Mouse (Mus musculus) embryonic facial prominence, embryonic 12.5 days (tissue): ENCODE data around the gene Dnmt3b. TPM values are rescaled to one million over a fixed set of nuclear protein-coding genes. Genes with fewer than 3 reads are reported as not detected.
A peak's percentile ranks its signal among the peaks of the same experiment; 100 is the strongest.

Experiments
- ATAC-seq: fragments of 200-750 bp; cut with Nextera tagmentation; 2 replicates; pipeline ENCODE4 v1.8.0; 2017; ENCODE audit not compliant: insufficient number of reproducible peaks, insufficient read depth, low FRiP score, low TSS enrichment
- H3K27ac ChIP-seq: fragments of 300-500 bp; sonication (generic); 2 replicates; pipeline ENCODE4 v1.5.1; 2016; ENCODE audit warnings: mild to moderate bottlenecking
- H3K27me3 ChIP-seq: fragments of 300-500 bp; sonication (generic); 2 replicates; pipeline ENCODE4 v1.6.1; 2016; ENCODE audit warnings: mild to moderate bottlenecking, moderate library complexity
- H3K36me3 ChIP-seq: fragments of 300-500 bp; sonication (generic); 2 replicates; pipeline ENCODE4 v1.6.1; 2016; ENCODE audit warnings: mild to moderate bottlenecking
- H3K4me1 ChIP-seq: fragments of 300-500 bp; sonication (generic); 2 replicates; pipeline ENCODE4 v1.6.1; 2016
- H3K4me2 ChIP-seq: fragments of 300-500 bp; sonication (generic); replicated peaks from 2 replicates; pipeline ENCODE4 v1.6.1; 2016; ENCODE audit warnings: mild to moderate bottlenecking, moderate library complexity
- H3K4me3 ChIP-seq: fragments of 300-500 bp; sonication (generic); 2 replicates; pipeline ENCODE4 v1.5.1; 2016; ENCODE audit warnings: mild to moderate bottlenecking
- H3K9ac ChIP-seq: fragments of 300-500 bp; sonication (generic); 2 replicates; pipeline ENCODE4 v1.6.1; 2016; ENCODE audit warnings: mild to moderate bottlenecking, moderate library complexity
- H3K9me3 ChIP-seq: fragments of 300-500 bp; sonication (generic); 2 replicates; pipeline ENCODE4 v1.6.1; 2016; ENCODE audit warnings: mild to moderate bottlenecking, moderate library complexity
- WGBS: fragments of 180-500 bp; shearing (Covaris S2); methylation state at CpG from one replicate; pipeline ENCODE4 v1.1.7; 2016; 5-methylcytosine and 5-hydroxymethylcytosine counted together
- polyA plus RNA-seq: library from polyadenylated mRNA; unstranded; fragments of >200 nt; fragmentation: Nextera tagmentation; extraction: Ambion mirVana; gene quantifications from 2 replicates; pipeline ENCODE4 v1.2.1, GENCODE M21; 2016

Gene Dnmt3b
- polyA plus RNA-seq, result 15.0 and 15.1 TPM in 2 replicates

DNA sequence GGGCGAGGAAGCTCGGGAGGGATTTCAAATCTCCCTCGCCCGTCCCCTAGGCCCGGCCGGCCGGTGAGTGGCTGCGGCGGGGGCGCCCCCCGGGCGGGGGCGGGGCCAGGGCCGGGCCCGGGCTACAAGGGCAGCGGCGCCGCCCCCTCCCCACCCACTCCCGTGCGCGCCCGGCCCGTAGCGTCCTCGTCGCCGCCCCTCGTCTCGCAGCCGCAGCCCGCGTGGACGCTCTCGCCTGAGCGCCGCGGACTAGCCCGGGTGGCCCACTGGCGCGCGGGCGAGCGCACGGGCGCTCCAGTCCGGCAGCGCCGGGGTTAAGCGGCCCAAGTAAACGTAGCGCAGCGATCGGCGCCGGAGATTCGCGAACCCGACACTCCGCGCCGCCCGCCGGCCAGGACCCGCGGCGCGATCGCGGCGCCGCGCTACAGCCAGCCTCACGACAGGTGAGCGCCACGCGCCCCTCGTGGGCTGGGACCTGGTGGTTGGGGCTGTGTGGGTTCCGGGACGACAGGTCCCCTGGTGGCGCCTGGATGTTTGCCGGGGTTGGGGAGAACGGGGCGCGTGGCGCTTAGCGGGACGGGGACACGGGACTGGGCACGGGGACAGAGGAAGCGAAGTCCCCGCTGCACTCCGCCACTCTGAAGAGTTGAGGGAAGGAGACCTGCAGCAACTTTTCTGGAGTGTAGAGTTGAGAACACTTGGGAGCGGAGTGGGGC, at the start of gene Dnmt3b:
TSS of gene Dnmt3b (plus strand) at position 153 of the 716 bp plus-strand sequence.
- Histone ChIP-seq H3K4me2 (peak within 1 kb of the TSS; percentile 92), H3K27me3 (0 out of 2 replicates have a peak, but pooled peaks cover 2% of the 10 kb centered on the region), H3K9ac (peak within 1 kb of the TSS; percentile 75), H3K9me3 (no peaks in the 10 kb centered on the region), H3K27ac (peak within 1 kb of the TSS; percentile 55; the same call in 1 of the 2 replicates), H3K4me1 (peaks cover 9% of the 10 kb centered on the region), H3K36me3 (no peaks in the 10 kb centered on the region), H3K4me3 (peak within 1 kb of the TSS; percentile 87)
- under 1% methylated on average over 89 of the region's 93 CpGs for WGBS
- ATAC-seq, result peak; percentile 74

DNA sequence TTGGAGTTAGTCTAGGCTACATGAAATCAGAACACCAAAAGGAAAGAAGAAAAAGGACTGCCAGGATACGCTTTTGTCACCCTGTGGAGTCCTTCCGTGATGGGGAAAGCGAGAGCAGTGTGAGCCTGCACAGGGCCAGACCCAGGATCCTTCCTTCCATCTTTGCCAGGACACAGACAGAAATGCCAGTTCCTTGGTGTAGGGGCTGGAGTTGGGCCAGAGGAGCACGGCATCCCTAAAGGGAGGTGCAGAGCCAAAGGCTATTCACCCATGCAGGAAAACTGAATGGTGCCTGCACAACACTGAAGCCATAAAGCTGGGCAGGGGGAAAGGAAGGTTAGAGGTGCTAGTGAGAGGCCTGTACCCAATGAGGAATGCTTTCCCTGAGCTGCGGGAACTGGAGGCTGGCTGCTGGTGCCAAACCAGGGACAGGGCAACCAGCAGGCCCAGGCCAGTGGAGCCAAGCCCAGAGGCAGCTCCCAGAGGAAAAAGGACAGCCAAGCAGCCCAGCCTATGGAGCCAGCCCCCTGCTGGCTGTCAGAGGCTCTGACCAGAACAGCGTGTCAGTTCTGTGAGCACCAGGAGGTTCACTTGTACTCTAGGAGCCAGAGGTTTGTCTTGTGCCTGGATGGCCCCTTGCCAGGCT, 49.1 kb upstream of the Dnmt3b start:
- ATAC-seq, result no peak
- no peak overlapping the region for H3K4me2 ChIP-seq
- no peak overlapping the region for H3K27ac ChIP-seq
- H3K9me3 ChIP-seq, result no peaks in the 10 kb centered on the region
- no peaks in the 10 kb centered on the region for H3K36me3 ChIP-seq
- H3K4me3 ChIP-seq, result no peak overlapping the region
- peak overlapping the region; percentile 21 for H3K9ac ChIP-seq
- peaks cover 5% of the 10 kb centered on the region; the same call in 1 of the 2 replicates for H3K4me1 ChIP-seq
- H3K27me3 ChIP-seq, result no peaks in the 10 kb centered on the region
- WGBS, result 59% methylated on average over 6 of the region's 6 CpGs

DNA sequence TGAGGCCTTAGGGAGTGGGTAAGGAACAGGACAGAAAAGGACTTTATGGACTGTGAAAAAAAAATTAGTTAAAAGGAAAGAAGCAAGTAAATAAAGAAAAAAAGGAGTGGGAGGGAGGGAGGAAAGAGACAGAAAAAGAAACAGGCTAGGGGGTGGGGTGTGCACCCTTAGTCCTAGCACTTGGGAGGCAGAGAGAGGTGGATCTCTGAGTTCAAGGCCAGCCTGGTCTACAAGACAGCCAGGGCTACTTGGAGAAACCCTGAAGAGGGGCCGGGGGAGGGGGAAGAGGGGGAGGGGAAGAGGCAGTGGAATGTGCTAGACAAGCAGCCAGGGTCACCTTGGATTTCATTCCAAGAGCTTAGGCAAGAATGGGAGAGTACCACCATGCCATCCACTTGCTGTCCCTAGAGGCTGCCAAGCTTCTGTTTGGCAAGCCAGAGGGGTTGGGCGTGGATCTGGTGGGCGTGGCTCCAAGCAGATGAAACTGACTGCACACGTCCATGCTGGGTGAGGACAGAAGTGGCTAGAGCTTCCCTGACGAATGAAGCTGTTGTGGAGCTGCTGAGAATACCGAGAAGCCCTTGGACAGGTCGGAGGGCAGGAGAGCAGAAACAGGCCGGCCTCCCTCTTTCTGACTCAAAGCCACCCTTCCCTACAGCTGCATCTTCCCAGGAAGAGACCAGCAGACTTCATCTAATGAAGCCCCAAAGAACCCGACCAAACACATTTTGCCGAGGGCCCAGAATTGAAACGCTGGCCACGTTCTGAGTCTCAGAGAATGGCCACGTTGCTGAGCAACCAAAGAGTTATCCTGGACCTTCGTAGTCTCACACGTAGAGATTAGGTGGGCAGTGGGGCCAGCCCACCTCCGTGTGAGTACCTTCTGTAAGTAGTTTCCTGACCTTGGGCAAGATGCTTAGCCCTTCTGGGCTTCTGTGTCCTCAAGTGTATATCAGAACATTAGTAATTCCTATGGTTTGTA, 48.3 kb upstream of the Dnmt3b start:
- WGBS, result 63% methylated on average over 16 of the region's 16 CpGs
- Histone ChIP-seq H3K4me2 (no peak overlapping the region), H3K36me3 (no peaks in the 10 kb centered on the region), H3K27ac (no peak overlapping the region), H3K9ac (no peak overlapping the region), H3K9me3 (no peaks in the 10 kb centered on the region), H3K4me1 (peaks cover 5% of the 10 kb centered on the region; the same call in 1 of the 2 replicates), H3K4me3 (no peak overlapping the region), H3K27me3 (no peaks in the 10 kb centered on the region)
- no peak for ATAC-seq

DNA sequence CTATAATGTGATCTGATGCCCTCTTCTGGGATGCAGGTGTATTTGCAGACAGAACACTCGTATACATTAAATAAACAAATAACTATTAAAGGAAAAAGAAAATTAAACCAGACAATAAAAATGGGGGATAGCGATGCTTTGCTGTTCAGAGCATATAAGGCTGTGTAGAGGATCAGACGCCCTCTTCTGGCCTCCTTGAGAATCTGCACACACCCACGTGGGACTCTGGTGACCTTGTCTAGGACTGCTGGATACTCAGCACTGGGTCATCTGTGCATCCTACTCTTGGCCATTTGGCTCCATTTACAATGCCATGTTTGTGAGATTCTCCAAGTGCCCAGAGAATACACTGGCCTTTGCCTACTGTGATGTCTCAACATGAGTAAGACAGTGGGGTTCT, 45.5 kb upstream of the Dnmt3b start:
- no peak overlapping the region for H3K27ac ChIP-seq
- ATAC-seq, result no peak
- H3K4me1 ChIP-seq, result peaks cover 5% of the 10 kb centered on the region; the same call in 1 of the 2 replicates
- no peaks in the 10 kb centered on the region for H3K27me3 ChIP-seq
- H3K4me2 ChIP-seq, result no peak overlapping the region
- 35% methylated on average over 4 of the region's 4 CpGs for WGBS
- no peak overlapping the region for H3K9ac ChIP-seq
- H3K9me3 ChIP-seq, result no peaks in the 10 kb centered on the region
- no peak overlapping the region for H3K4me3 ChIP-seq
- no peaks in the 10 kb centered on the region for H3K36me3 ChIP-seq

DNA sequence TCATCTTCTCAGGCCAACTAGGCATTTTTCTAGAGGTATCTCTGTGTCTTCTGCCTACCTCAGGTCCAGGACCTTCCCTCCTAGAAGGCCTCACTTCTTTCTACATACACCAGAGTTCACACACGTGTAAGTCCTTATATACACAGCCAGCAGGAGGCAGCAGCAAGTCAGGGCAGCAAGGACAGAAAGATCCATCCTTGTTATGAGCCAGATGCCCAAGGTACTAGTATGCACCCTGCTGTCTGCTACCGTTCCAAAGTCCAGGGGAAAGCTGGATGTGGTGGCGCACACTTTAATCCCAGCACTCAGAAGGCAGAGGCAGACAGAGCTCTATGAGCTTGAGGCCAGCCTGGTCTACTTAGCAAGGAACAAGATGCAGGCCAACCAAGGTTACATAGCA, 42.8 kb upstream of the Dnmt3b start:
- Histone ChIP-seq H3K27ac (no peak overlapping the region), H3K9me3 (no peaks in the 10 kb centered on the region), H3K4me1 (peaks cover 12% of the 10 kb centered on the region), H3K4me2 (no peak overlapping the region), H3K9ac (no peak overlapping the region), H3K4me3 (no peak overlapping the region), H3K27me3 (no peaks in the 10 kb centered on the region), H3K36me3 (no peaks in the 10 kb centered on the region)
- ATAC-seq, result no peak
- 81% methylated on average over 3 of the region's 3 CpGs for WGBS

DNA sequence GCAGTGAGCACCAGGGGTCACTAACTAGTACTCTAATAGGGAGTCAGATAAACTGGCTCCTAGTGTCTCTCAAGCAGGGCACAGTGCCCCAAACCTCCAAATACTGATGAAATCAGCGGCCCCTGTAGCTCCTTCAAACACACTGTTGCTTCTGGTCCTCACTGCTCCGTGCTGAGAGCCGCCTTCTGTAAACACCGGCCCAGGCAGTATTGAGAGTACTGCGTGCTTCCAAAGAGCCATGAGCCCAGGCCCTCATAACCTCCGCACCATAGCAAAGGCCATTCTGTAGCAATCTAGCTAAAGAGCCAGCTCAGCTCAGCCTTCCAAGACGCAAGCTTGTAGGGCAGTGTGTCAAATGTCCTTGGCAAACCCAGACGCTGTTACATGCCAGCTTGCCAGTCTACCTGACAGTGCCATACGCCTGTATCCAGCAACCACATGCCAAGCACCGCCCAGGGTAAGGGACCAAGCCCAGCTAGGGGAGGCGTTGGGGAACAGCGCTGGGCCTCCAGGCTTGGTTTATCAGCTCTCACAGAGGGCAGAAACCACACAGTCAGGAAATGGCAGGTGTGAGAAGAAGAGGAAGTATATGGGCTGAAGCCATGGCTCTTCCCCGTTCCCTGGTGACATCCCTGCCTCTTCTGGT, 41.3 kb upstream of the Dnmt3b start:
- WGBS, result 82% methylated on average over 13 of the region's 13 CpGs
- H3K4me2 ChIP-seq, result no peak overlapping the region
- ATAC-seq, result no peak
- H3K9ac ChIP-seq, result no peak overlapping the region
- no peaks in the 10 kb centered on the region for H3K27me3 ChIP-seq
- no peak overlapping the region for H3K4me3 ChIP-seq
- no peaks in the 10 kb centered on the region for H3K9me3 ChIP-seq
- H3K36me3 ChIP-seq, result no peaks in the 10 kb centered on the region
- H3K4me1 ChIP-seq, result peaks cover 16% of the 10 kb centered on the region
- no peak overlapping the region for H3K27ac ChIP-seq

DNA sequence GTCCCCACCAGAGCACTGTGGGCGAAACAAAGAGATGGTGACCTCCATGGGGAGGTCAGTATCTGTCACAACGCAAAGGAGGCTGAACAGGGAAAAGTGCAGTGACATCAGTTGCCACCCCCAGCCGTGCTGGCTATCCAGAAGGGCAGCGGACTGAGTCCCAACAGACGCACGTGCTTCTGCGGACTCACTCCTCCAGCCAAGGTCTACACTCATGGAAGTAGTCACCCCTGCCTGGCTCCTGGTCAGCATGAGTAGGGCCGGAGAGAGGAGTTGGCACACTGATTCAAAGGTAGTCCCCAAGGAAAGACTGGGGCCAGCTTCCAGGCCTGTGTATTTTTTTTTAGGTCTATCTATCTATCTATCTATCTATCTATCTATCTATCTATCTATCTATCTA, 40.2 kb upstream of the Dnmt3b start:
- H3K27ac ChIP-seq, result no peak overlapping the region
- H3K36me3 ChIP-seq, result no peaks in the 10 kb centered on the region
- no peaks in the 10 kb centered on the region for H3K27me3 ChIP-seq
- H3K9ac ChIP-seq, result no peak overlapping the region
- no peaks in the 10 kb centered on the region for H3K9me3 ChIP-seq
- H3K4me2 ChIP-seq, result no peak overlapping the region
- H3K4me1 ChIP-seq, result peaks cover 16% of the 10 kb centered on the region
- H3K4me3 ChIP-seq, result no peak overlapping the region
- no peak for ATAC-seq
- 73% methylated on average over 8 of the region's 8 CpGs for WGBS

DNA sequence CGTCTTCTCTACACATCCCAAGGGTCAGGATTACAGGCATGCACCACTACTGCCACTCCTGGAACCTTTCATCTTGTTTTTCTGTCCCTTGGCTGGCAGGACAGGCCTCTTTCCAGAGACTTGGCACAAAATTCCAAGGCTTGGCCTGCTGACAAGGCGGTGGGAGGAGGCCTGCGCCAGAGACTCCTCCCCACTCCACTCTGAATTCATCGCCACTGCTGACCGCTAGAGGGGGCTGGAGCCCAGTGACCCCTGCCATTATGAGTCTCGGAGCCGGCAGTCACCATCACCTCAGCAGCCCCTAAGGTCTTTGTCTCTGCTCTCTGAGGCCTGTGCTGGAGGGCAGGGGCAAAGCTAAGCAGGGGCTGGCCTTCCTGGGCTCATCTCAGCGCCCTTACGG, 39.7 kb upstream of the Dnmt3b start:
- Histone ChIP-seq H3K27ac (no peak overlapping the region), H3K4me2 (no peak overlapping the region), H3K27me3 (no peaks in the 10 kb centered on the region), H3K9ac (no peak overlapping the region), H3K4me1 (peaks cover 16% of the 10 kb centered on the region), H3K9me3 (no peaks in the 10 kb centered on the region), H3K36me3 (no peaks in the 10 kb centered on the region), H3K4me3 (no peak overlapping the region)
- WGBS, result 15% methylated on average over 9 of the region's 9 CpGs
- ATAC-seq, result peak; percentile 54; the same call in 1 of the 2 replicates

DNA sequence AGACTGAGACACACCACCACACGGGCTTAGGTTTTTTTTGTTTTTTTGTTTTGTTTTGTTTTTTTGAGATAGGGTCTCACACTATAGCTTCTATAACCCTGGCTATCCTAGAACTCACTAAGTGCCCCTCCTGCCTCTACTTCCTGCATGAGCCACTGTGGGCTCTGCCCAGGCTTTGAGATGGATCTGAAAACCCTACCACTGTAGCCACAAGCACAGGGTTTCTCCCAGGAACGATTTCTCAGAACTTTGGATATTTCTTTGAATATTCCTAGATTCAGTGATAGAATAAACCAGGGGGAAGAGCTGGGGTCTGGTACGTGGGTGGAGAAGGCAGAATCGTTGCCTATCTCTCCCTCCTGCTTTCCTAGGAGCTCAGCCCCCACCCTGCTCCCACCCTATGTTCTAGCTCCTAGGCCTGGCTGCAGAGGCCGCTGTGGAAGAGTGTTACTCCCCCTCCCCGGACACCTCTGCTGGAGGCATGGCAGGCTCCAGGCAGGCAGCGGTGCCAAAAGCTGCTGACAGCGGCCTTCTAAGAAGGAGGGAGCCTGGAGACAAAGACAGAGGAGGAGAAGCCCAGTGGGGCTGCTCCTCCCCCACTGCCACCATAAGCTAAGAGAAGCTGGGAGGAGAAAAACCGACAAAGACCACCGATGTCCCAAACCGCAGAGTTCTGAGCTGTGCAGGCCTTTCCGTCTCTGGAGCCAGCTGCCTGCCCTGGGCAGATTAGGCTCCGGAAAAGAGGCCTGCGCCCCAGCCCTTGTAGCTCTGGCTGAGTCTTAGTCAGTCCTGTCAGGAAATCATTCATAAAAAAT, 38.6 kb upstream of the Dnmt3b start:
- Histone ChIP-seq H3K9ac (no peak overlapping the region), H3K36me3 (no peaks in the 10 kb centered on the region), H3K27ac (peak overlapping the region; percentile 74), H3K27me3 (no peaks in the 10 kb centered on the region), H3K4me2 (no peak overlapping the region), H3K4me3 (no peak overlapping the region), H3K4me1 (peaks cover 16% of the 10 kb centered on the region), H3K9me3 (no peaks in the 10 kb centered on the region)
- ATAC-seq, result no peak
- 24% methylated on average over 14 of the region's 14 CpGs for WGBS

DNA sequence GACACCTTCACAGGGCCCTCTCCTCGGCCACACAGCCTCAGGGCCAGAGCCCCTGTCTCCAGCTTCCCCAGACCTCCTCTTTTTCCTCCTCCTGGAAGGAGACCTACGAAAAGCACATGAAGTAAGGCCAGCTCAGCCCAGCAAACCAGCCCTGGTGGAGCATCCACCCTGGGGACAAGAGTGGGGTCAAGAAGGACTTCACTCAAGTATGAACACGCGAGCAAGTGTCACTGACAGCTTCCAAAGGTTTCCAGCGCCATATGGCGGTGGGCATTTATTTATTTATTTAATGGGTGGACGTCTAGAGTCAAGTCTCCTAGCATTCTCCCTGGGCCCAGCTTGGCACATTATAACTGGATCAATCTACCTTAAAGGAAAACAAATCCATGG, 38.0 kb upstream of the Dnmt3b start:
- Histone ChIP-seq H3K27me3 (no peaks in the 10 kb centered on the region), H3K9me3 (no peaks in the 10 kb centered on the region), H3K4me1 (peaks cover 16% of the 10 kb centered on the region), H3K36me3 (no peaks in the 10 kb centered on the region), H3K4me3 (no peak overlapping the region), H3K4me2 (no peak overlapping the region), H3K9ac (no peak overlapping the region), H3K27ac (peak overlapping the region; percentile 74)
- 53% methylated on average over 7 of the region's 7 CpGs for WGBS
- no peak for ATAC-seq
